Mouse (Mus musculus): ENCODE data around the gene Marf1. TPM values are rescaled to one million over a fixed set of nuclear protein-coding genes. Genes with fewer than 3 reads are reported as not detected.
"Not testable (repeated sequence)": the region's sequence is repeated elsewhere in the genome, so short reads cannot be mapped to it uniquely, and the experiment has no call there.

Marf1 gene
- polyA plus RNA-seq, 1 experiment from 2014 or later = 17.1 TPM

DNA sequence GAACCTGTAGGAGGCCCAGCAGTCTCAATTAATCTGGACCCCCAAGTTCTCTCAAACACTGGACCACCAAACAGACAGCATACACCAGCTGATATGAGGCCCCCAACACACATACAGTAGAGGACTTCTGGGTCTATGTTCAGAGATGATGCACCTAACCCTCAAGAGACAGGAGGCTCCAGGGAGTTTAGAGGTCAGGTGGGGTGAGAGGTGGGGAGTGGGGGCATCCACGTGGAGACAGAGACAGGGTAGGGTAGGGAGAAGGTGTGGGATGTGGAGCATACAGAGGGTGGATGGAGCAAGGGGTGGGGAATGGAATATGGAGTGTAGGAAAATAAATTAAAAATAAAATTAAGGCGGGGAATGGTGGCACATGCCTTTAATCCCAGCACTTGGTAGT, 94.5 kb downstream of the Marf1 start:
- H3K27me3 ChIP-seq (replicated peaks; ENCODE audit: control insufficient read depth, insufficient read depth, low read length); H3K4me2 ChIP-seq (ENCODE audit: low read length); H3K9me3 ChIP-seq (replicated peaks; ENCODE audit: control insufficient read depth, low read length); H3K9ac ChIP-seq (ENCODE audit: low read length); DNase-seq (ENCODE audit: low spot score); H3K4me1 ChIP-seq (ENCODE audit: control insufficient read depth, insufficient read depth, low read length); H3K36me3 ChIP-seq (ENCODE audit: control insufficient read depth, insufficient read depth, low read length); ATAC-seq; H3K27ac ChIP-seq (ENCODE audit: low read depth, low read length); H3K4me3 ChIP-seq (ENCODE audit: low read depth, low read length): not testable (repeated sequence)
- 89% methylated on average over 2 of the region's 2 CpGs for WGBS

DNA sequence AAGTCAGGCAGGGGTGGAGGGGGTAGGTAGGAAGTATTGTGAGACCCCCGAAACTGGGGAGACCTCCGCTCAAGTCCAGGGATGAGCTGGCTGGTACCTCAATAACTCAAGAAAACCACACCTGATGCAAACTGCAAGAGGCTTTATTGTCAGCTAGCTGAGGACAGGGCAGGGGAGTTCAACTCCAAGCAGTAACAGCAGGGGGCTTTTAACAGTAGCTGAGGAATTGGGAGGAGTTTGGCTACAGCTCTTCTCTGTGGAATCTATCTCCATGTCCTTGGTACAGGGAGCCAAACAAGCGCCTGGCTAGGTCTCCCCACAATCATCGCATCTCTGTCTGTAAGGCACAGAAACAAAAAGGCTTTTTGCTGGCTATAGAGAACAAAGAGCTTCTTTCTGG, 96.6 kb downstream of the Marf1 start:
- H3K27ac ChIP-seq (ENCODE audit: low read depth, low read length); H3K4me1 ChIP-seq (ENCODE audit: control insufficient read depth, insufficient read depth, low read length); H3K4me2 ChIP-seq (ENCODE audit: low read length); H3K9ac ChIP-seq (ENCODE audit: low read length); H3K36me3 ChIP-seq (ENCODE audit: control insufficient read depth, insufficient read depth, low read length); H3K27me3 ChIP-seq (replicated peaks; ENCODE audit: control insufficient read depth, insufficient read depth, low read length); DNase-seq (ENCODE audit: low spot score); H3K9me3 ChIP-seq (replicated peaks; ENCODE audit: control insufficient read depth, low read length); H3K4me3 ChIP-seq (ENCODE audit: low read depth, low read length); ATAC-seq: not testable (repeated sequence)
- WGBS = 84% methylated on average over 4 of the region's 4 CpGs

DNA sequence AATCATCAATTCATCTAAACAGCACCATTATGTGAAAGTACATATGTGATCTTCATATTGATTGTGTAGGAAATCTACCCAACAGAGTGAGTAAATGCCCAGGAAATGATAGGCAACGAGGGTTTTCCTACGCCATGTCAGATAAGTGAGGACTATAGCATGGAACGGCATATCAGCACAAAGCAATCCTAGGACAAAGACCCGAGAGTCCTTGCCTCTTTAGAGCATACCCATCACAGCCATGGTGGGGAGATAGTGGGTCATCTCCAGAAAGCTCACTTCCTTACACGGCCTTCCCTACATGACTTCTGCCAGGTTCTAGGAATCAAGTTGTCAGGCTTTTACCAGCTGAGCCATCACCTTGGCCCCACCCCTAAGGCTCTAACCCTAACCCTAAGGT, 103.3 kb downstream of the Marf1 start:
- no peaks in the 10 kb centered on the region for H3K9me3 ChIP-seq (replicated peaks; ENCODE audit: control insufficient read depth, low read length)
- WGBS = 88% methylated on average over 5 of the region's 5 CpGs
- H3K4me3 ChIP-seq (ENCODE audit: low read depth, low read length) = no peak overlapping the region
- no peaks in the 10 kb centered on the region for H3K27me3 ChIP-seq (replicated peaks; ENCODE audit: control insufficient read depth, insufficient read depth, low read length)
- peaks cover 11% of the 10 kb centered on the region; the same call in 1 of the 2 replicates for H3K4me1 ChIP-seq (ENCODE audit: control insufficient read depth, insufficient read depth, low read length)
- H3K36me3 ChIP-seq (ENCODE audit: control insufficient read depth, insufficient read depth, low read length) = no peaks in the 10 kb centered on the region
- no peak for DNase-seq (ENCODE audit: low spot score)
- ATAC-seq = no peak
- H3K27ac ChIP-seq (ENCODE audit: low read depth, low read length) = no peak overlapping the region
- H3K4me2 ChIP-seq (ENCODE audit: low read length) = no peak overlapping the region
- no peak overlapping the region for H3K9ac ChIP-seq (ENCODE audit: low read length)

MicroRNAs within 50 kb of the gene (microRNA counts, 519-probe panel; counts per million panel counts)
- 4,755 counts per million, percentile 69 among the panel's probes with 10 or more counts for microRNA mmu-miR-484

Small RNAs within 50 kb of the gene (microRNA-seq; reads per million reads assigned to microRNA genes)
- gene Gm27671 (not detected), gene Mir484 (2,389 reads per million, percentile 86 among the genes with 10 or more reads in this experiment)

Other genes with a start within 250 kb of the Marf1 start
- 142 and 156 TPM in 2 replicates for gene 2900011O08Rik, start 176.7 kb downstream of the Marf1 start, polyA plus RNA-seq (2014; fragmentation: Nextera tagmentation; extraction: Ambion mirVana)
- gene Ifitm7, start 176.5 kb downstream of the Marf1 start, polyA plus RNA-seq (2014; fragmentation: Nextera tagmentation; extraction: Ambion mirVana) = 0.37 and 0.42 TPM in 2 replicates
- 63.3 and 75.4 TPM in 2 replicates for gene Nde1, start 76 bp downstream of the Marf1 start, polyA plus RNA-seq (2014; fragmentation: Nextera tagmentation; extraction: Ambion mirVana)
- 0.28 and 0.40 TPM in 2 replicates for gene Myh11, start 128.0 kb upstream of the Marf1 start, polyA plus RNA-seq (2014; fragmentation: Nextera tagmentation; extraction: Ambion mirVana)
- 216 and 234 TPM in 2 replicates for gene Fopnl, start 154.1 kb upstream of the Marf1 start, polyA plus RNA-seq (2014; fragmentation: Nextera tagmentation; extraction: Ambion mirVana)
- gene Abcc1, start 198.2 kb upstream of the Marf1 start, polyA plus RNA-seq (2014; fragmentation: Nextera tagmentation; extraction: Ambion mirVana) = 5.2 and 5.5 TPM in 2 replicates

Measured in forebrain, embryonic 14.5 days (tissue).